Mouse (Mus musculus) splenic B cell, adult 2 months (primary cell): ENCODE data around the gene Pdgfb.

Experiments
- DNase-seq: peaks from one replicate; pipeline ENCODE4 v3.0.0-alpha.2; 2011; ENCODE audit warnings: low read depth, low spot score
- H3K27me3 ChIP-seq: 2 replicates; pipeline ENCODE4 v1.6.1; 2012; ENCODE audit warnings: mild to moderate bottlenecking, low read length, moderate library complexity, mixed read lengths; ENCODE audit not compliant: control insufficient read depth, poor library complexity, insufficient read depth, severe bottlenecking
- H3K36me3 ChIP-seq: 2 replicates; pipeline ENCODE4 v1.6.1; 2012; ENCODE audit warnings: mild to moderate bottlenecking, low read length, moderate library complexity, mixed read lengths; ENCODE audit not compliant: control insufficient read depth, poor library complexity, insufficient read depth, severe bottlenecking

The Pdgfb gene

GRCm38 (mm10) chr15:79950250-79951025 lies 64.3 kb downstream of the Pdgfb start:
- no peaks in the 10 kb centered on the region for H3K27me3 ChIP-seq
- DNase-seq, result peak; percentile 75
- no peaks in the 10 kb centered on the region for H3K36me3 ChIP-seq

GRCm38 (mm10) chr15:79947681-79948080 lies 67.1 kb downstream of the Pdgfb start:
- no peaks in the 10 kb centered on the region for H3K27me3 ChIP-seq
- peak; percentile 42 for DNase-seq

GRCm38 (mm10) chr15:79946790-79947189 lies 68.0 kb downstream of the Pdgfb start:
- peak; percentile 41 for DNase-seq
- H3K27me3 ChIP-seq, result no peaks in the 10 kb centered on the region
- H3K36me3 ChIP-seq, result no peaks in the 10 kb centered on the region

More at GRCm38 (mm10) chr15:79947681-79948080, 67.1 kb downstream of the Pdgfb start:
- H3K36me3 ChIP-seq, result no peaks in the 10 kb centered on the region

- no peaks in the 10 kb centered on the region for H3K36me3 ChIP-seq
- DNase-seq, result peak; percentile 90
- H3K27me3 ChIP-seq, result no peaks in the 10 kb centered on the region
Measured at GRCm38 (mm10) chr15:79946022-79946421, 68.8 kb downstream of the Pdgfb start.
